Mouse (Mus musculus) heart, postnatal 0 days (tissue): ENCODE measurements around the gene Car10.

Experiments used
- CTCF ChIP-seq: IDR thresholded peaks from 2 replicates; pipeline ENCODE4 v1.5.1; 2016; ENCODE audit warnings: antibody characterized with exemption, control low read depth, low read depth
- EP300 ChIP-seq: IDR thresholded peaks from 2 replicates; pipeline ENCODE4 v1.6.1; 2016; ENCODE audit warnings: antibody characterized with exemption, low read depth

- no peak for TF ChIP-seq CTCF
- TF ChIP-seq EP300, result no peak
These were observed 467.9 kb downstream of the Car10 start for GRCm38 (mm10) chr11:93565756-93566155.
